Mouse (Mus musculus): ENCODE measurements around the gene Arfgap1.

Gene Arfgap1

DNA sequence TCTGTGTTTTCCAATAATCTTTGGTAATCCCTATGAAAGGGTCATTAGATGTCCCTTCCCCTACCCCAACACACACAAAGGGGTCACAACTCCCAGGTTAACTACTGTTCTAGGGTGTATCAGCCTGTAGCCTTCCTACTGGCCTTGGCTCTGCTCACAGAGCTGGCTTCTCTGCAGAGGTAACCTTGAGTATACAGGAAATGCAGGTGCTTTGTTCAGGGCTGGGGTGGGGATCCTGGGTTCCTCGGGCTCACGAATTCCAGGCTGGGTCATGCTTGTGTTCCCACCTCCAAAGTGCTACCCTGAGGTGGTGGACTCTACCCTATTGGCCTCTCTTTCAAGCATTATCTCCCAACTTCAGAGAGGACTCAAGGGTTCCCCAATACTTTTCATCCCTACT lies 18.6 kb downstream of the Arfgap1 start:
- in situ Hi-C loops (cut with MboI; ENCODE audit: low sequenced_read_pairs), result no loop called here

DNA sequence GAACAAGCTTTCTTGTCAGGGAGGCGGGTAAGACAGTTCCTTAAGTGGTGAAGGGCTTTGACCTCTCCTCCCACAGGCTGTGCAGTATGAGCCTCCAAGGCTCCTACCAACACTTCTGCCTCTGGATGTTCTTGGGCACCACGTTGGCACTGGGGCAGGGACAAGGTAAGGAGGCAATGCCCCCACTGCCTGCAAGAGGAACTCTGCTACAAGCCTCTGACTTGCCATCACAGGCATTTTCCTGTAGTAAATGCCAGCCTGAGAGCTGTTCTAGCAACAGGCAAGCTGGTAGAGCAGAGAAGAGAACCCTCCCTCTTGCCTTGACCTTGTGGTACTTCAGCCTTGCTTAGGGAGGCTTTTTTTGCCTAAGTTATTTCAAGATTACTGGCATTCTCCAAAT lies 19.4 kb downstream of the Arfgap1 start, which contains the start of gene Col20a1:
TSS of gene Col20a1 (plus strand) at position 87 of the 400 bp plus-strand sequence.
- in situ Hi-C loops (cut with MboI; ENCODE audit: low sequenced_read_pairs), result no loop called here

- in situ Hi-C loops (cut with MboI; ENCODE audit: low sequenced_read_pairs), result no loop called here
Measured at GRCm38 (mm10) chr2:180987001-180987400, 20.0 kb downstream of the Arfgap1 start.

- in situ Hi-C loops (cut with MboI; ENCODE audit: low sequenced_read_pairs), result no loop called here
Measured at GRCm38 (mm10) chr2:180987432-180988030, 20.5 kb downstream of the Arfgap1 start.

DNA sequence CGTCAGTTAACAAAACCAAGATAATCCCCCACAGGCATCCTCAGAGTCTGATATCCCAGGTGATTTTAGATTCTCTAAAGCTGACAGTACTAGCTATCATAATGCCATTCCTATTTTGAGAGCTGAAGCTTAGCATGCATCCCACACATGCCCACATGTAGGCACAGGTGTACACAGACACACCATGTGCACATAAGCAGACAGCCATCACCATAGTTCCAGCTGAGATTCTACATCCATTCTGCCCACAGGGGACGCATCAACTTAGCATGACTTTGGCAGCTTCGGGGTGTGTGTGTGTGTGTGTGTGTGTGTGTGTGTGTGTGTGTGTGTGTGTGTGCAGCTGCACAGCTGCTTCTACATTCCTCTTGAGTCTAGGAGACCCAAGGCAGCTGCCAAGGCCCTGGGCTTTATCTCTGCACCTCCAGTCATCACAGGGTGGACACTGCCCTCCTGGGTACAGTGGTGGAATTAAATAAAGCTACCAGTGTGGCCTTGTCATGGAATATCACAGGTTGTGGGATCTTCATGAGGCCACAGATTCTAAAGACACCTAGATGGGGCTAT lies 21.4 kb downstream of the Arfgap1 start:
- in situ Hi-C loops (cut with MboI; ENCODE audit: low sequenced_read_pairs), result no loop called here

DNA sequence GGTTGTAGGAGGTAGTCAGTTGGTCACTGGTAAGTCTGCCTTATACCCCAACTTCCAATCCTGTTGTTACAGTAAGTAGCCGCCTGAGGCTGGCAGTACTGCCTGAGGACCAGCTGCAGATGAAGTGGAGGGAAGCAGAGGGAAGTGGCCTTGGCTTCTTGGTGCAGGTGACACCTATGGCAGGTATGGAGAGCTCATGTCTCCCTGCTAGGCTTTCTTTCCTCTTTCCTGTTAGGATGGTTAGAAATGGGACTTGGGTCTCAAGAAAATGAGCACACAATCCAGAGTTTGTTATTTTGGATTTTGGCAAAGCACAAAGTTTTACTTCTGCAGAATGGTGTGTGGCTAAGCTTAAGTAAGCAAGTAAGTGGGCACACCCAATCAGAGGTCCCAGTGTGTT lies 21.9 kb downstream of the Arfgap1 start:
- in situ Hi-C loops (cut with MboI; ENCODE audit: low sequenced_read_pairs), result no loop called here

DNA sequence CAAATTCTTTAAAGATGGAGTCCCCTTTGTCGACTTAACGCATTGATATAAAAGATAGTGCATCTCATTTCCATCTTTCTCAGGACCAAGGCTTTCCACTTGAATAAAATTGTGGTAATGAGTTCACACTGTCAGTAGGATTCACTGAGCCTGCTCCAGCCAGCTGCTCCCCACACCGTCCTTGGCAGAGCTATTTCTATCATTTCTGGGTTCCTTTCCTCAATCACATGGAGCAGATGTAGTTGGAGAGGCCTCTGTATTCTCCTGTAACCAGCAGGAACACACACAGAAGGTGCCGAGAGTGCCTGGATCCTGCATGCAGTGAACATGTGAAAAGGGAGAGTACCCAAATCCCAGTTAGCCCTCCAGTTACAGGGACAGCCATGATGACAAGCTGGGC lies 23.3 kb downstream of the Arfgap1 start:
- in situ Hi-C loops (cut with MboI; ENCODE audit: low sequenced_read_pairs), result no loop called here

GRCm38 (mm10) chr2:180994360-180994759 lies 27.3 kb downstream of the Arfgap1 start:
- in situ Hi-C loops (cut with MboI; ENCODE audit: low sequenced_read_pairs), result no loop called here

DNA sequence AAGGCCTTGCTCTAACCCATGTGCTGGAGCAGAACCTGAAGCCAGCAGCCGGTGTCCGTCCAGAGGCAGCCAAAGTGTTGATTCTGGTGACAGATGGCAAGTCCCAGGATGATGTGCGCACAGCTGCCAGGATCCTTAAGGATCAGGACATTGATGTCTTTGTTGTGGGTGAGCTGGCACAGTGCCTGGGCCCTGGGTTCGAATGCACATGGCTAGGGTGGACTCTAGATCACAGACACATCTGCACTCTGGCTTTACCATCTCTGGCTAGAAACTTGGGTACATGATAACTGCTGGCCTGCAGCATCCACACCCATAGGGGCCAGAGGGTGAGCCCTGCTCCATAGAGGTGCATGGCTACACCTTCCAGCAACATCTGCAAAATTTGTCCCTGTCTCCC lies 28.4 kb downstream of the Arfgap1 start:
- in situ Hi-C loops (cut with MboI; ENCODE audit: low sequenced_read_pairs), result no loop called here

DNA sequence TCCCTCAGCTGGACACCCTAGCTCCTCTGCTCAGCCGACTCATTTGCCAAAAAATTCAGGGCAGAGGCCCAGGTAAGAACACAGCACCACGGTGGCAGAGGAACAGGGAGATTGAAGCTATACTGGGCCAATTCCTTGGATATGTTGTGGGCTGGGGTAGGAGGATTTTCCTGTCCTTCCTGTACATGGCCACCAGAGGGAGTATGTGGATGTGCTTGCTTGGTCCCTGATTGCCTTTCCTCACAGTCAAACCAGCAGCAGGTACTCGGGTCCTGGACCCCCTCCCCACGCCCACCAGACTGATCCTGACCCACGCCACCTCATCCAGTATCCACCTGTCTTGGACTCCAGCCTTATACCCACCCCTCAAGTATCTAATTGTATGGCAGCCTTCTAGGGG lies 29.4 kb downstream of the Arfgap1 start:
- in situ Hi-C loops (cut with MboI; ENCODE audit: low sequenced_read_pairs), result no loop called here

- in situ Hi-C loops (cut with MboI; ENCODE audit: low sequenced_read_pairs), result no loop called here
Measured at GRCm38 (mm10) chr2:180996905-180997304, 29.9 kb downstream of the Arfgap1 start.

DNA sequence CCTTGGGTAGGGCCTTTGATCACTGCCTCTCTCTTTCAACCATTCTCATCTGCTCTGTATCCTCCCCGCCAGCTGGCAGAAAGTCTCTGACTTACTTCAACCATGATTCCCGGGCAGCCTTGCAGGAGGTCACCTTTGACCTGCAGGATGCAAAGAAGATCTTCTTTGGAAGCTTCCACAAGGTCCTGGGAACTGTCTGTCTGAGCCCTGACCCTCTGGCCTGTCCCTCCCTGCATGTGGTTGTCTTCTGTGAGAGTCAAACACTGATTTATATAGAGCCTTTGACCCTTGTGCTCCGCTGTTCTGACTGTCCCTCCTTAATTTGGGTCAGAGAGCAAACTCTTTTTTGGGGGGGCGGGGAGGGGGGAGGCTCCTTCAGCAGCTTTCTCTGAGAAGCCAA lies 40.0 kb downstream of the Arfgap1 start:
- in situ Hi-C loops (cut with MboI; ENCODE audit: low sequenced_read_pairs), result no loop called here

DNA sequence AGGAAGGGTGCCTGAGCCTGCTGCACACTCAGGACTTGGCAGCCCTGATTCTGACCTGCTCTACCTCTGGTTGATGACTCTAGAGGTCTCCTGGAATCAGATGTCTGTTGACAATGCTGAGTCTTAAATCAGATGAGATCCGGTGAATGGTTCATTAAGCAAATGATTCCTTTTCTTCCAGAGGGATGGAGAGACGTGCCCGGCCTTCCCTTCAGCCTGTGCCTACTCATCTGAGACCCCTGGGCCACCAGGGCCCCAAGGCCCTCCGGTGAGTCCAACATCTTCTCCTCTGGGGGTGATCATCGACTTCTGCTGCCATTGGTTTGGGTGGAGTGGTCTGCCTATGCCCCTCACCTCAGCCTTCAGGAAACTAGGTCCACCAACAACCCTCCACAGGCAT lies 41.3 kb downstream of the Arfgap1 start:
- in situ Hi-C loops (cut with MboI; ENCODE audit: low sequenced_read_pairs), result no loop called here

GRCm38 (mm10) chr2:181031406-181031934 lies 64.4 kb downstream of the Arfgap1 start:
- in situ Hi-C loops (cut with MboI; ENCODE audit: low sequenced_read_pairs), result no loop called here

Measured in CH12F3 (cell line).